Mouse (Mus musculus) embryo, embryonic 10.5 days (tissue): ENCODE data around the gene Odr4.

Experiments
- DNase-seq: peaks from one replicate; pipeline ENCODE4 v3.0.0-alpha.2; 2015; ENCODE audit warnings: low spot score

The Odr4 gene

GRCm38 (mm10) chr1:150392638-150393487 lies at the start of gene Odr4, which contains the start of gene Tpr:
Odr4 (minus strand) TSS chr1:150393080.
Tpr (plus strand) TSS chr1:150392838.
- DNase-seq, result peak; percentile 98

- no peak for DNase-seq
These were observed 48.9 kb upstream of the Odr4 start for GRCm38 (mm10) chr1:150441731-150442130.

- no peak for DNase-seq
These were observed 45.8 kb upstream of the Odr4 start for GRCm38 (mm10) chr1:150438641-150439040.

DNA sequence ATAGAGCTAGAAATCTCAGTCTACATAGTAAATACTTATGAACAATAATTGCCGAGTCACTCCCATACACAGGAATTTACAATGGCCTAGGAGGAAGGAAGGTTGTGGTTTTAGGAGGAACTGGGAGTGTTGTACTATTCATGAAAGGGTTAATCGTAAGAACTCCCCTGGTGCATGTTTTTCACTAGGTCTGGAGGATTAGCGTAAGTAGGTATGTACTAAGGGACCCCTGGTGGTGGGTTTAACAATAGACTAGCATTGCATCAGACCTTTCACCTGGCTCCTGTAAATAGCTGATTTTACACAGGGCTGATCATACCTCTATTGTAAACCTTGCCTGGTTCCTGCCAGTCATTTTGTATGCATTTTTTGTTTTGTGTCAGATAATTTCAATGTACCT lies 33.3 kb upstream of the Odr4 start:
- no peak for DNase-seq

- DNase-seq, result no peak
These were observed 32.8 kb upstream of the Odr4 start for GRCm38 (mm10) chr1:150425665-150426064.

- no peak for DNase-seq
These were observed 25.5 kb upstream of the Odr4 start for GRCm38 (mm10) chr1:150418426-150418825.

DNA sequence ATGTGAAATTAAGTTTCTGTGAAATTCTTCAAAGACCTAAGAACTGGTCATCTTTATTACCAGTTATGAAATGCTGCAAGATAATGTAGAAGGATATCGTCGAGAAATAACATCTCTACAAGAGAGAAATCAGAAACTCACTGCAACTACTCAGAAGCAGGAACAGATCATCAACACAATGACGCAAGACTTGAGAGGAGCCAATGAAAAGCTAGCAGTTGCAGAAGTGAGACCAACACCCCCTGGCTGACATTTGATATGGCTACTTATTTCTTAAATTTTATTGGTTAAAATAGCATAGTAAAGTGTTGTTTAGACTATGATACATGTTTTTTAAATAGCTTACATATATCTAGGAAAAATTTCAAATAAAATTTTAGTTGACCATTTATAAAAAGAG lies 23.1 kb upstream of the Odr4 start:
- no peak for DNase-seq

DNA sequence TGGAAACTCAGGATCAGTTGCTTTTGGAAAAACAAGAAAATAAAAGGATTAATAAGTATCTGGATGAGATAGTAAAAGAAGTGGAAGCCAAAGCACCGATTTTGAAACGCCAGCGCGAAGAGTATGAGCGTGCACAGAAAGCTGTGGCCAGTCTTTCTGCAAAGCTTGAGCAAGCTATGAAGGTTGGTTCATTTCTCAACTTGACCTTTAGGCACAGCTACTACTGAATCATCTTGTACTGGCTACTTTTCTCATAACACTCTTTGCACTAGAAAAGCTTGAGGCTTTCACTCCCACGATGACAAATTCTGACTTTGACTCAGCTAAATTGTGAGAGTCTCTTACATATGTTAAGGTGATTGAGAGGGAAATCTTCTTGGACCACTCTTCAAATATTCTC lies 17.1 kb upstream of the Odr4 start:
- no peak for DNase-seq

GRCm38 (mm10) chr1:150407285-150407684 lies 14.4 kb upstream of the Odr4 start:
- DNase-seq, result no peak

DNA sequence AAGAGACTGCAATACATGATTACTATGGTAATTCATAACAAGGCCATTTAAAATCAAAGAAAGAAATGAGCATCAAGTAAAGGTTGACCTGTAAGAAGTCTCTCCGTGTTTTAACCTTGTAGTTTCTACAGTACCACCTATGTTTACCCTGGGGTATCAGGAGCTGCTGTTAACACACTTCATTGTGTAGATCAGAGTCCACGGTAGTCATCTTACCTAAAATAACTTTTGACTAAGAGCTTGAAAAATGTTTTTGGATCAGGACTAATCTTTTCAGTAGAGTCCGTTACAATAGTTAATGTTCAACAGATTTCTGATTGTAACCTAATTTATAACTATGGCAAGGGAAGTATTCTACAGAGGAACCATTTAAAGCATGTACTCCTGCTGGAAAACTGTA lies 11.7 kb upstream of the Odr4 start:
- no peak for DNase-seq

- no peak for DNase-seq
These were observed 11.0 kb upstream of the Odr4 start for GRCm38 (mm10) chr1:150403914-150404313.

DNA sequence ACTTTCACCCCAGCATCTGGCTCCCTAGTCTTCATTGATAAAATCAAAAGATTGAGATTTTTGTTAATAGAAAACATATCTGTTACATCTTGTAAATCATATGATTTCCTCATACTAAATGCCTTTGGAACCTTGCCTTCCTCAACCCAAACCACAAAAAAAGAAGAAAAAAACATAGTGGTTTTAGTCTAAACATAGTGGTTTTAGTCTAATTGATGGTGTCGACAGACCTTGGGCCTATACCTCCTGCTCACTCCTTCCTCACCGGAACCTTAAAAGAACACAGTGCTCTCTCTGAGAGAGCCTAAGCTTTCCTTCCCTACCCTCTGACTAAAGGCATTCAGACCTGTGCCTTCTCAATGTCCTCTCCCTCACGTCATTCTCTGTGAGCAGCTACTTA lies 3.1 kb upstream of the Odr4 start:
- no peak for DNase-seq

DNA sequence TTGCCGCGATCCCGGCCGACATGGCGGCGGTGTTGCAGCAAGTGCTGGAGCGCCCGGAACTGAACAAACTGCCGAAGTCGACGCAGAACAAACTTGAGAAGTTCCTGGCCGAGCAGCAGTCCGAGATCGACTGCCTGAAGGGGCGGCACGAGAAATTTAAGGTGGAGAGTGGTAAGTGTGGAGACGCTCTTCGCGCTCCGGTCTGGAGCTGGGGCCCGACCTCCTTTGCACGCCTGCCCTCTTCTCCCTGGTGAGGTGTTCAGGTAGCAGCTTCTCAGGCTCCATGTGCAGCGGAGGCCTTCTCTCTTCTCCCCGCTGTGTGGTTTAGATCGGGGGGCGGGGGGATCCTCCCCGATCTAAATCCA lies 590 bp upstream of the Odr4 start:
- DNase-seq, result no peak

GRCm38 (mm10) chr1:150391931-150392637 lies 796 bp downstream of the Odr4 start:
- peak; percentile 21 for DNase-seq

DNA sequence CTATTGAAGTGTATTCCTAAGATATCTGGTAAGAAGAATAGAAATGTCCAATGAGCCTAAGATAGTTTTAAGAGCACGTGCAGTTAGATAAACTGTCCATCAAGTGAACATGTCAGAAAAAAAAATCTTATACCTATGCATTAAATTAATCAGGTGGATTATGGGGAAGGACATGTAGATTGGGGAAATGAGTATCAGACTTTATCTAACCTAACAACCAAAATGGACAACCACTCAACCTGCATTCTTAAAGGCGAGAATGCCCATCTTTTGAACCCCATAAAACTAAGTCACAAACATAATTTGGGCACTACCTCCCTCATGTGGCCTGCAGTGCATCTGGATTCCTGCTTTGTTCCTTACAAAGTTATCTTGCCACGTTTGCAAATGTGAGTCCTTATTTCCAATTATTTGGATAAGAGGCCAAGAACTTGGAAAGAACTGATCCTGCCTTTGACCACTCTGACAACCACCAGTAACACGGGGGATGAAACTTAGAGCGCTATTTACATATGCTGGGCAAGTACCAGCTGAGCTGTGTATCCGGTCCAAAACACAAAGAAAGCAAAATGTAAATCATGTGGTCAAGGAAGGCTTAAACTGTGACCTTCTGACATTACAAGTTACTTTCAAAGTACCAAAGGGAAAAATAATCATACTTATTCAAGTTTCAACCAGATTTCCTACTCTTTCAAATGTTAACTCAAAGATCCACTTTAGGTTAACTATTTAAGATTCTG lies 3.3 kb downstream of the Odr4 start:
- DNase-seq, result no peak

GRCm38 (mm10) chr1:150387572-150387971 lies 5.3 kb downstream of the Odr4 start:
- DNase-seq, result no peak

DNA sequence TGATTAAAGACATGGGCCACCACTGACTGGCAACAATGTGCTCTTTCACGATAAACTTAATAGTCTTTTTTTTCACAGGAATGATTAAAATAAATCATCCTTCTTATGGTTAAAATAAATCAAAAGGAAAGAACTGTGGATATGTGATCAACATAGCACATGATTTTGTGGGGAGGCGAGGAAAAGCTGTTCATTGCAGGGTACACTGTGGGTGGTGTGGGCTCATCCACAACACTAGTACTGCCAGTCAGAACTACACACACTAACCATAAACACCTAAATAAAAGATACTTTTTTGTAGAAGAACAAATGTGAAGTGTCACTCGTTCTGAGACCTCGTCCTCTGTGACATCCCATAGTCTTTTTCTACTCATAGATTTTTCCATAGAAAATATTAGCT lies 8.7 kb downstream of the Odr4 start:
- no peak for DNase-seq

DNA sequence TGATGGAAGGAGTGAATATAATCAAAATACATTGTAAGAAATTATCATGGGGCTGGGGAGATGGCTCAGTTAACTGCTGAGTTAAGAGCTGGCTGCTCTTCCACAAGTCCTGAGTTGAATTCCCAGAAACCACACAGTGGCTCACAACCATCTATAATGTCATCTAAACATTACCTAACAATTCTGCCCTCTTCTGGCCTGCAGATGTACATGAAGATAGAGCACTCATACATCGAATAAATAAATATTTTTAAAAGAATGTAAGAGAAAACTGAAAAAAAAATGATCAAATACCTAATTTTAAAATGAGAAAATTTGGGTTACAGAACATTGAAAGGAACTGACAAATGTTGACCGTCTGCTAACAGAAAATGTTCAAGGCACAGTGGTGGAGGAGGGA lies 18.6 kb downstream of the Odr4 start:
- DNase-seq, result no peak

DNA sequence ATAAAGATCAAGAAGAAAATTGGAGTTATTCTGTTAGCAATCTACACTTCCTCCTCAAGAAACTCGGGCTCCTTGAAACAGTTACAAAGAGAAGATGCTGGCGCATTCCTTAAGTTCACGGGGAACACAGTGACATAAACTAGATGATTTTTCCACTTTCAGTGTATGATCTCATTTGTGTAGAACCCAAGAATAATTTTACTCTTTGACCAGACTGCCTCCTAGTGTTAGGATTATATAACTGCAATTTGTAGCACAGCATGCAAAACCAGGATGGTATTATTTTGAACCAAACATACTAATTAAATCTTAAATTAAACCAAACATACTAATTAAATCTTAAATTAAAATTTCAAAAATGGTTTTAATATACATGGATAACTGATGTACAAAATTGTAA lies 20.0 kb downstream of the Odr4 start:
- peak; percentile 44 for DNase-seq

DNA sequence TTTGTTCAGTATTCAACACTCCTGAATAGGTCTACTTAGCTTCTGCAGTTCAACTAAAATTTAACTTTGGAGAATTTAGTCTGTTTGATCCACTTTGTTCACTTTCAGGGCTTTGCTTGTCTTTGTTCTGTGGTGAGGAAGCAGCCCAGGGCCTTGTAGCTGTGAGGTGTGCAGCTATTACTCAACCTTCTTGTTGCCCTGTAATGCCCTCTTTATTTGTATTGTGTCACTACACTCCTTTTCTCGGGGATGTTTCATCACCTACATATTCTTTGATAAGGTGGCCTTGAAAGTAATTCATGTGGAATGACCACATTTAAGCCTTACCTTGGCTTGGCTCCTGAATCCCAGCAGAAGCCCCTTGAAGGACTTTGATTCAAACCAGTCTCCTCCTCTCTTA lies 32.0 kb downstream of the Odr4 start:
- DNase-seq, result no peak

GRCm38 (mm10) chr1:150335111-150335510 lies 57.8 kb downstream of the Odr4 start:
- DNase-seq, result no peak

DNA sequence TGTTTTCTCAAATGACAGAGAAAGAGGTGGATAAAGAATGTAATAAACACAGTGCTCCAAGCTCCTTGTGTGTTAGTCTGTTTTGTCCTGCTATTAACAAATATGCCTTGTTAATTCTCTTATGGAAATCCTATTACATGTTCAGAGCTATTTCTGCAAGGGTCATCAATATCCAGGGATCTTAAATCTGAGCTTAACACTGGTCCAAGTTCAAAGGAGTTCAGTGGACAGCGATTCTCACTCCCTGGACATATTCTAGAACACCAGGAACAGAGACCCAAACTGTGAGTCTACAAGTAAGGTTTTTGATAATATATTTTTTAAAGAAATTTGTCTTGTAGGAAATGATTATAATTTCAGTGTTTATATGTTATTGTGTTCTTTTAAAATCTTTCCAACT lies 73.7 kb downstream of the Odr4 start, which contains the start of gene Pdc:
Pdc (plus strand) TSS at position 213 of the 400 bp plus-strand sequence.
- no peak for DNase-seq
